Mouse (Mus musculus): Measurements from ENCODE around the gene Rad51b.

- TF ChIP-seq CTCF (IDR thresholded peaks at IDR 0.05; ENCODE audit: low read depth) = no peak
- no peak for TF ChIP-seq EP300 (IDR thresholded peaks at IDR 0.05; ENCODE audit: low read depth)
Measured at GRCm38 (mm10) chr12:79600149-79600769, 303.2 kb downstream of the Rad51b start.
